Mouse (Mus musculus): ENCODE measurements around the gene Slpi.

GRCm38 (mm10) chr2:164312599-164312998, 76.3 kb downstream of the Slpi start:
- TF ChIP-seq USF1 (IDR thresholded peaks at IDR 0.05; ENCODE audit: low read depth, low read length) (no peak), TCF12 (IDR thresholded peaks at IDR 0.05; ENCODE audit: low read depth, low read length) (no peak), E2F4 (IDR thresholded peaks at IDR 0.05; ENCODE audit: borderline replicate concordance, low read depth, low read length) (no peak), POLR2A (IDR thresholded peaks at IDR 0.05; ENCODE audit: control insufficient read depth in 1 of 2, insufficient read depth in 1 of 2, low read depth in 1 of 2, low read length in 2 of 2, poor library complexity in 1 of 2) (no peak)

Measured in MEL (cell line).